Mouse (Mus musculus): ENCODE results near the gene 5730480H06Rik. TPM values are rescaled to one million over a fixed set of nuclear protein-coding genes. Genes with fewer than 3 reads are reported as not detected.

Gene 5730480H06Rik
- polyA plus RNA-seq, 1 experiment from 2014 or later = 15.1 TPM

DNA sequence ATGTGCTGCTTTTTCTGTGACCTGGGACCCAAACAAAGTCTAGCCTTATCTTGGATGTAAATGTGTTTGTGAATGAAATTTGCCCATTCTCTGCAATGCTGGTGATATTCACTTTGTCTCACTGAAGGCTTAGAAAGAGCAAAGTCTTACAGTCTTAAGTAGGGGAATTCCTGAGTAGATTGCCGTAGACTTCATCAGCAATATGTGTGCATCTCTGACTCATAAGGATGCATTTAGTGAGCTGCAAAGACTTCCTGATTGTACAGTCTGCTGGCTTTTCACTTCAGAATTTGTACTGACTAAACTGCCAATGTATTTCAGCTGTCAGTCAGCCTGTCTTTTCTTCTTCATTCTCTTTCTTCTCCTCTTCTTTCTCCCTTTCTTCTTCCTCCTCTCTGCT lies 94.2 kb downstream of the 5730480H06Rik start:
- H3K4me3 ChIP-seq (ENCODE audit: control insufficient read depth in 1 of 2, insufficient read depth in 1 of 2, low read depth in 1 of 2, low read length in 2 of 2) = no peak overlapping the region
- ATAC-seq (ENCODE audit: insufficient number of reproducible peaks, insufficient read depth, low FRiP score, low read depth) = no peak
- no peak overlapping the region for H3K27ac ChIP-seq (replicated peaks in 1 of 2; ENCODE audit: control insufficient read depth in 1 of 2, insufficient read depth in 1 of 2, low read depth in 2 of 2, low read length in 2 of 2)
- no peaks in the 10 kb centered on the region for H3K27me3 ChIP-seq (ENCODE audit: control insufficient read depth, insufficient read depth, low read length)
- WGBS = 86% methylated on average over 1 of the region's 1 CpGs
- no peaks in the 10 kb centered on the region for H3K4me1 ChIP-seq (ENCODE audit: control insufficient read depth in 2 of 2, insufficient read depth in 2 of 2, low read length in 2 of 2)
- H3K9ac ChIP-seq (ENCODE audit: low read length) = no peak overlapping the region
- H3K9me3 ChIP-seq (ENCODE audit: control insufficient read depth, low read length) = no peaks in the 10 kb centered on the region
- H3K36me3 ChIP-seq (ENCODE audit: control insufficient read depth, insufficient read depth, low read length) = no peaks in the 10 kb centered on the region
- H3K4me2 ChIP-seq (ENCODE audit: low read length) = no peak overlapping the region

DNA sequence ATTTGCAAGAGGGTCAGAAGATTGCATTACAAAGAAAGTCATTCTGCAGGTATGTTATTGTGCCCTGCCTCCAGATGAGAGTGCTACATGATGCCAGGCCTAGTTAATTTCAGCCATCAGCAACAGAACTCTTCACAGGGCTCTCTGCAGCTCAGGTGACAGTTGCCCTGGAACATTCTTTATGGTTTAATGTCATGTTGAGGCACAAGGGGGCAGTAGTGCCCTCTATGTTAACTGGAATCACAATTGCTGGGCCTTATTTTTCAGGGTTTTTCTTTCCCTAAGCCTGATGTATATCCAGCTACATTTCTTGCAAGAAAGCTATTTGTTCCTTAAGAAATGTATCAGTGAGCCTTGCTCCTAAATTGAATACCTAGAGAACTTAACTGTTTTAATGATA lies 102.7 kb downstream of the 5730480H06Rik start:
- Histone ChIP-seq H3K27ac (replicated peaks in 1 of 2; ENCODE audit: control insufficient read depth in 1 of 2, insufficient read depth in 1 of 2, low read depth in 2 of 2, low read length in 2 of 2) (no peak overlapping the region), H3K36me3 (ENCODE audit: control insufficient read depth, insufficient read depth, low read length) (no peaks in the 10 kb centered on the region), H3K27me3 (ENCODE audit: control insufficient read depth, insufficient read depth, low read length) (no peaks in the 10 kb centered on the region), H3K4me1 (ENCODE audit: control insufficient read depth in 2 of 2, insufficient read depth in 2 of 2, low read length in 2 of 2) (no peaks in the 10 kb centered on the region), H3K4me3 (ENCODE audit: control insufficient read depth in 1 of 2, insufficient read depth in 1 of 2, low read depth in 1 of 2, low read length in 2 of 2) (no peak overlapping the region), H3K4me2 (ENCODE audit: low read length) (no peak overlapping the region), H3K9ac (ENCODE audit: low read length) (no peak overlapping the region), H3K9me3 (ENCODE audit: control insufficient read depth, low read length) (no peaks in the 10 kb centered on the region)
- no peak for ATAC-seq (ENCODE audit: insufficient number of reproducible peaks, insufficient read depth, low FRiP score, low read depth)

DNA sequence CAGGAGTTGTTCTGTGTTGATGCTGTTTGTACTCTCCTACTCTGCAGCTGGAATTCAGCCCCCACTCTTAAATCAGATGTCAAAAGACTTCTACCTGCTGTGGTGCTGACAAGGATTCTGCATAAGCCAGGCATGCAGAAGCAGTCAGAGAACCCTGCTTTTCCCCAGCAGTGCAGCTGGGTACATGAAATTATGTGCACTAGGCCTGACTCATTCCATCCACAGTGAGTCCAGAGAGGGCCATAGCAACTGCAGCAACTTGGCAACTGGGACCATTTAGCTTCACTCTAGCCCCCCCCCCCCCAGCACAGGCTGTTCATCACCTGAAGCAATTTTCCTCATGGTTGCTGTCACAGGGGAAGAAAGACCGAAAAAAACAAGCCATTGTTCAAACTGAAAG lies 121.1 kb downstream of the 5730480H06Rik start:
- Histone ChIP-seq H3K27me3 (ENCODE audit: control insufficient read depth, insufficient read depth, low read length) (no peaks in the 10 kb centered on the region), H3K9me3 (ENCODE audit: control insufficient read depth, low read length) (no peaks in the 10 kb centered on the region), H3K4me3 (ENCODE audit: control insufficient read depth in 1 of 2, insufficient read depth in 1 of 2, low read depth in 1 of 2, low read length in 2 of 2) (no peak overlapping the region), H3K4me1 (ENCODE audit: control insufficient read depth in 2 of 2, insufficient read depth in 2 of 2, low read length in 2 of 2) (no peaks in the 10 kb centered on the region), H3K36me3 (ENCODE audit: control insufficient read depth, insufficient read depth, low read length) (no peaks in the 10 kb centered on the region), H3K9ac (ENCODE audit: low read length) (no peak overlapping the region), H3K27ac (replicated peaks in 1 of 2; ENCODE audit: control insufficient read depth in 1 of 2, insufficient read depth in 1 of 2, low read depth in 2 of 2, low read length in 2 of 2) (no peak overlapping the region), H3K4me2 (ENCODE audit: low read length) (no peak overlapping the region)
- no peak for ATAC-seq (ENCODE audit: insufficient number of reproducible peaks, insufficient read depth, low FRiP score, low read depth)
- WGBS = 70% methylated on average over 1 of the region's 1 CpGs

DNA sequence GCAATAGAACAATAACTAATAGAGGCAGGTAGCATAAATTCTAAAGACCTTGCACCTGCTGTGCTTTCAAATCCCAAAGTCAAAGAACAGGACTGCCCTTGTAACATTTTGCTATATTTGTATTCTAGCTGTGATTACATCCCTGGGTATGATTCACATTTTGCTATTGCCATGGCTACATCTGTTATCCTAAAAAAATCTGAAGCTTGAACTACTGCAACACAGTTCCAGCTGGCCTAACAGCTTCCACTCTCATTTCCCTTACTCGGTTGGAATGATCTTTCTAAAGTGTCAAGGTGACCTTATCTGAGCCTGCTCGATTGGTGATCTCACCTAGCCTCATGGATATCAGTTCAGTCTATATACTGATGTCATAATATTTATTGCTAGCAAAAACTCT lies 132.5 kb downstream of the 5730480H06Rik start:
- no peaks in the 10 kb centered on the region for H3K36me3 ChIP-seq (ENCODE audit: control insufficient read depth, insufficient read depth, low read length)
- no peak overlapping the region for H3K9ac ChIP-seq (ENCODE audit: low read length)
- H3K9me3 ChIP-seq (ENCODE audit: control insufficient read depth, low read length) = no peaks in the 10 kb centered on the region
- no peak overlapping the region for H3K27ac ChIP-seq (replicated peaks in 1 of 2; ENCODE audit: control insufficient read depth in 1 of 2, insufficient read depth in 1 of 2, low read depth in 2 of 2, low read length in 2 of 2)
- no peak overlapping the region for H3K4me2 ChIP-seq (ENCODE audit: low read length)
- no peak overlapping the region for H3K4me3 ChIP-seq (ENCODE audit: control insufficient read depth in 1 of 2, insufficient read depth in 1 of 2, low read depth in 1 of 2, low read length in 2 of 2)
- no peaks in the 10 kb centered on the region for H3K27me3 ChIP-seq (ENCODE audit: control insufficient read depth, insufficient read depth, low read length)
- H3K4me1 ChIP-seq (ENCODE audit: control insufficient read depth in 2 of 2, insufficient read depth in 2 of 2, low read length in 2 of 2) = no peaks in the 10 kb centered on the region
- no peak for ATAC-seq (ENCODE audit: insufficient number of reproducible peaks, insufficient read depth, low FRiP score, low read depth)
- WGBS = 47% methylated on average over 2 of the region's 2 CpGs

Measured in heart, embryonic 14.5 days (tissue).